Mouse (Mus musculus) forebrain, embryonic 16.5 days (tissue): ENCODE measurements at regions not wholly inside any gene's neighbourhood (a gene's known extent, or its start where the extent isn't known, plus 50 kb on each side); places are given as distances from the start of the nearest gene placed in this dataset.
A peak's percentile ranks its signal among the peaks of the same experiment; 100 is the strongest.

ENCODE experiments used
- ATAC-seq: fragments of 200-750 bp; cut with Nextera tagmentation; 2 replicates; pipeline ENCODE4 v1.8.0; 2017; ENCODE audit warnings: mild to moderate bottlenecking, moderate library complexity
- H3K27ac ChIP-seq: fragments of 300-500 bp; sonication (generic); 2 replicates; pipeline ENCODE4 v1.5.1; 2014; ENCODE audit warnings: low read length, control low read depth
- H3K27me3 ChIP-seq: fragments of 300-500 bp; sonication (generic); replicated peaks from 2 replicates; pipeline ENCODE4 v1.6.1; 2014; ENCODE audit warnings: low read length; ENCODE audit not compliant: control insufficient read depth, insufficient read depth
- H3K36me3 ChIP-seq: fragments of 300-500 bp; sonication (generic); 2 replicates; pipeline ENCODE4 v1.6.1; 2014; ENCODE audit not compliant: control insufficient read depth, insufficient read depth
- H3K4me1 ChIP-seq: fragments of 300-500 bp; sonication (generic); replicated peaks from 2 replicates; pipeline ENCODE4 v1.6.1; 2014; ENCODE audit warnings: low read length; ENCODE audit not compliant: control insufficient read depth, insufficient read depth
- H3K4me2 ChIP-seq: fragments of 300-500 bp; sonication (generic); 2 replicates; pipeline ENCODE4 v1.6.1; 2014; ENCODE audit warnings: mild to moderate bottlenecking, low read length, control low read depth
- H3K4me3 ChIP-seq: fragments of 300-500 bp; sonication (generic); replicated peaks from 2 replicates; pipeline ENCODE4 v1.5.1; 2014; ENCODE audit warnings: mild to moderate bottlenecking, low read length, control low read depth
- H3K9ac ChIP-seq: fragments of 300-500 bp; sonication (generic); replicated peaks from 2 replicates; pipeline ENCODE4 v1.6.1; 2014; ENCODE audit warnings: low read depth, low read length, control low read depth
- H3K9me3 ChIP-seq: fragments of 300-500 bp; sonication (generic); 2 replicates; pipeline ENCODE4 v1.6.1; 2016; ENCODE audit warnings: low read length; ENCODE audit not compliant: control insufficient read depth
- WGBS: fragments of 180-500 bp; shearing (Covaris S2); extraction: QIAGEN DNeasy Blood & Tissue Kit; methylation state at CpG from one replicate; pipeline ENCODE4 v1.1.7; 2014; 5-methylcytosine and 5-hydroxymethylcytosine counted together

- no peaks in the 10 kb centered on the region for H3K9me3 ChIP-seq
- WGBS, result 57% methylated on average over 2 of the region's 2 CpGs
- H3K4me2 ChIP-seq, result no peak overlapping the region
- H3K9ac ChIP-seq, result no peak overlapping the region
- H3K4me3 ChIP-seq, result no peak overlapping the region
- peak; percentile 75 for ATAC-seq
- no peaks in the 10 kb centered on the region for H3K4me1 ChIP-seq
- no peak overlapping the region for H3K27ac ChIP-seq
- no peaks in the 10 kb centered on the region for H3K27me3 ChIP-seq
- H3K36me3 ChIP-seq, result no peaks in the 10 kb centered on the region
Measured at GRCm38 (mm10) chr3:124749314-124749713, 168.4 kb upstream of the 1700003H04Rik start.

DNA sequence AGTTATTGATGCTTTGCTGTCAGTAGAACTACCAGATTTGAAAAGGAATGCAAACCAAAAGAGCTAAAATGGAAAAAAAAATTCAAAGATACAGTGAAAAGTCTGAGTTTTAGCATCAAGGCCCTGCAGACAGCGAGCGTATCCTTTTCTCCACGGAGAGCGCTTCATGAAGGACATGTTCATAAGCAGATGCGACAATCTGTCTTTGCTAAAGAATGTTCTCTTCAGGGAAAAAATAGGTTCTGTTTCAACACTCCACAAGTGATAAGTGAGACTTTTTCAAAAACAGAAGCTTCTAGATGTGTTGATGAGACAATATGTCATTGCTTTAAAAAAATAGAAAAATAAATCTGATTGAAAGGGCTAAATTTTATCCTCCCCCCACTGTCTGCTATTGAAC is 147.4 kb upstream of the 1700003H04Rik start:
- ATAC-seq, result no peak
- Histone ChIP-seq H3K27me3 (no peaks in the 10 kb centered on the region), H3K36me3 (no peaks in the 10 kb centered on the region), H3K4me3 (no peak overlapping the region), H3K27ac (no peak overlapping the region), H3K4me1 (no peaks in the 10 kb centered on the region), H3K9me3 (no peaks in the 10 kb centered on the region), H3K9ac (no peak overlapping the region), H3K4me2 (no peak overlapping the region)
- WGBS, result 90% methylated on average over 5 of the region's 5 CpGs

DNA sequence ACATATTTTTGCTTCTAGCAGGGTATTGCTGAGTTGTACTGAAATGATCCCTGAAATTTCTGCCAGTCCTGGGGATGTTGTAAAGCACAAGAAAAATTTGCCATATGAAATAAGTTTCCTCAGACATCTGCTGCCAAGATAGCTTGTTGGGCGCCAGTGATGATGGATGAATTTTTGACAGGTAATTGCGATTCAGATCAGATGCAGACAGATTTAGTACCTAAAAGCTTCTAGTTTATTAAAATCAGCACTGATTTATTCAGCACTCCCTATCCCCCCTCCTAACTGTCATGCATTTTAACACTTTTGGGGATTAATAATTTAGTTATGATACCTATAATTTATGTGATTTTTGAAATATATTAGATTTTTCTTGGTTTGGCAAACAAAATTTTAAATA is 131.3 kb upstream of the 1700003H04Rik start:
- Histone ChIP-seq H3K9ac (no peak overlapping the region), H3K36me3 (no peaks in the 10 kb centered on the region), H3K4me1 (no peaks in the 10 kb centered on the region), H3K27me3 (no peaks in the 10 kb centered on the region), H3K4me3 (no peak overlapping the region), H3K9me3 (no peaks in the 10 kb centered on the region), H3K27ac (no peak overlapping the region), H3K4me2 (no peak overlapping the region)
- peak; percentile 81 for ATAC-seq
- WGBS, result 67% methylated on average over 2 of the region's 2 CpGs

- WGBS, result 73% methylated on average over 2 of the region's 2 CpGs
- H3K4me1 ChIP-seq, result no peaks in the 10 kb centered on the region
- no peak overlapping the region for H3K4me3 ChIP-seq
- H3K27me3 ChIP-seq, result no peaks in the 10 kb centered on the region
- H3K9me3 ChIP-seq, result no peaks in the 10 kb centered on the region
- no peak overlapping the region for H3K9ac ChIP-seq
- no peak for ATAC-seq
- no peaks in the 10 kb centered on the region for H3K36me3 ChIP-seq
- H3K4me2 ChIP-seq, result no peak overlapping the region
- no peak overlapping the region for H3K27ac ChIP-seq
Measured at GRCm38 (mm10) chr3:124673551-124673950, 92.7 kb upstream of the 1700003H04Rik start.

- Histone ChIP-seq H3K27me3 (no peaks in the 10 kb centered on the region), H3K9me3 (no peaks in the 10 kb centered on the region), H3K36me3 (no peaks in the 10 kb centered on the region), H3K4me2 (no peak overlapping the region), H3K4me3 (no peak overlapping the region), H3K27ac (no peak overlapping the region), H3K9ac (no peak overlapping the region), H3K4me1 (no peaks in the 10 kb centered on the region)
- no peak for ATAC-seq
- WGBS, result 84% methylated on average over 2 of the region's 2 CpGs
Measured at GRCm38 (mm10) chr3:124658153-124658552, 77.3 kb upstream of the 1700003H04Rik start.

DNA sequence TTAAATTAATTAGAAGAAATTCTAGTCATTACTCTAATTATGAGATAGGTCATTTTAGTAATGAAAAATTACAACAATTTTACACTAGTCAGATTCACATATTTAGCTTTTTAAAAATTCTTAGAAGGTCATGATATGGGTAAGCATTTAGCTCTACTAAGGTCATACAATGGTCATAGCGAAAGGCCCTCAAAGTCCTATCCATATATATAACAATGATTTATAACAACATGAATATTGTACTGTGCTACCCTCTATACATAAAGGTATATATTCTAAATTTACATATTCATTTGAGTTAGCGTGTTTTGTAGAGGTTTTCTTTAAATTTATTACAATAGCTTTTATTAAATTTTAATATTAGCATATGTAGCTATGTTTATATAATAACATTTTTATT is 52.5 kb upstream of the 1700003H04Rik start:
- 92% methylated on average over 2 of the region's 2 CpGs for WGBS
- no peaks in the 10 kb centered on the region for H3K36me3 ChIP-seq

More for the DNA sequence above, 52.5 kb upstream of the 1700003H04Rik start:
- H3K4me3 ChIP-seq, result no peak overlapping the region
- H3K27me3 ChIP-seq, result no peaks in the 10 kb centered on the region
- ATAC-seq, result no peak
- H3K9ac ChIP-seq, result no peak overlapping the region
- no peaks in the 10 kb centered on the region for H3K4me1 ChIP-seq
- H3K4me2 ChIP-seq, result no peak overlapping the region
- no peaks in the 10 kb centered on the region for H3K9me3 ChIP-seq
- no peak overlapping the region for H3K27ac ChIP-seq
